Mouse (Mus musculus): ENCODE measurements around the gene Ormdl1.

DNA sequence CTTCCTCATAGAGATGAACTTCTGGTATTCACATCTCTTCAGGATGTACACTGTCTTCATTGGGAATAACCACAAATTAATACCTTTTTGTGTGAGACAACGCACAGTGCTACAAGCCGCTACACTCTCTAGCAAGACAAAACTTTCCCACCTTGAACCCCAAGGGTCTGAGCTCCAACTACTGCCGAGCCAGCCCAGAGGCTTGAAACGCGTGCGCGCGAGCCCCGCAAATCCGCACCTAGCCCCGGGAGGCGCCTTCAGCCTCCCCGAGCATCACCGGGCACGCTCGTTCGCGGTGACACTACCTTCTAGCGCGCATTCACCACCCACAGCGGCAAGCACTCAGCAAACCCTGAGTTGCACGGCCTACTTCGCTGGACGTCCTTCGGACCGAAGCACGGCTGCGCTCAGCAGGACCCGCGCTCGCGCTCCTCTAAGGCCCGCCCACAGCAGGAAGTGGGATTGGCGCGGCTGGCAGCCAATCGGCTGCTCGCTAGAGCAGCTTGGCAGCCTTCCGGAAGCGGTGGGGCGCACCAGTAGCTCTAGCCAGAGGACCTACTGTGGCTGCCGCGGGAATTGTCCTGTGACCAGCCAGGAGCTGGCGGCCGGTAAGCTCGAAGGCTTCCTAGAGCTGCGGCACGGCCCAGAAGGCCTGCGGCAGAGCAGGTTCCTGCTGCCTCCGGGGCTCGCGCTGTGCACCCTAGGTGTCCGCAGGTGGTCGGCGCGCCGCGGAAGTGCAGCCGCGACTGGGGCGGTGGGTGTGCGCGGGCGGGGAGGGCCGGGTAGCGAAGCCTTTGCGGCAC lies at the start of gene Ormdl1, which contains the start of the genes Pms1 and Gm28778:
- no peak for TF ChIP-seq FLI1 (IDR thresholded peaks at IDR 0.05; ENCODE audit: low read length)
- no peak for TF ChIP-seq GATA1 (IDR thresholded peaks at IDR 0.05; ENCODE audit: borderline replicate concordance, low read length)

All from megakaryocyte, embryonic 14.5 days (primary cell).